Mouse (Mus musculus) left cerebral cortex, postnatal 25 days (tissue): ENCODE results near the gene Dgcr2. TPM values are rescaled to one million over a fixed set of nuclear protein-coding genes. Genes with fewer than 3 reads are reported as not detected.
A peak's percentile ranks its signal among the peaks of the same experiment; 100 is the strongest.

Experiments used
- DNase-seq, 2 experiments: peaks; one replicate each; pipeline ENCODE4 v3.0.0; 2022; ENCODE audit warnings: low spot score in 2 of 2, mixed read lengths in 1 of 2
- intact Hi-C: fragments of 180-260 bp; cut with DNase I; formaldehyde crosslinking; loops from one replicate; pipeline ENCODE4 v1.15.1; 2025
- total RNA-seq, 2 experiments: library from RNA; stranded (reverse); gene quantifications; 2 replicates each; pipeline ENCODE4 v1.2.3; 2021

The Dgcr2 gene
- total RNA-seq, 2 experiments from 2014 or later, result 98.0 to 102 TPM

DNA sequence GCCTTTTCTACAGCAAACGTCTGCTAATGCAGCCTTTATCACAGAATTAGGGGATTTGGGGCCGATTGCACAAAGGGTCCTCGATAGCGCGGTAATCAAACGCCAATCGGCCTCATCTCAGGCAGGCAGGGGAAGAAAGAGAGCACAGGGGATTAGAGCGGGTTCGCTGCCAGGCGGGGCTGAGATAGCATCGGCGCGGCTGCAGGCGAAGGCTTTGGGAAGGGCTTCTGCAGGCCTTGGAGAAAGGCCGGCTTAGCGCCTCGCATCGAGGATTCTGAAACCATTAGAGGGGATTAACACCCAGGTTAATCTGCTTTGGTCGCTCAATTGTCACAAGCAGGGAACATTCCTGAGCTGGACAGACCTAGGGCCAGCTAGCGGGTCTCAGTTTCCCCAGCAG is 22.2 kb upstream of the Dgcr2 start:
- intact Hi-C loops, result loop anchor here (10.0 kb wide), 1 partner anchor 314 kb away; the partner anchor contains the start of gene Zdhhc8

DNA sequence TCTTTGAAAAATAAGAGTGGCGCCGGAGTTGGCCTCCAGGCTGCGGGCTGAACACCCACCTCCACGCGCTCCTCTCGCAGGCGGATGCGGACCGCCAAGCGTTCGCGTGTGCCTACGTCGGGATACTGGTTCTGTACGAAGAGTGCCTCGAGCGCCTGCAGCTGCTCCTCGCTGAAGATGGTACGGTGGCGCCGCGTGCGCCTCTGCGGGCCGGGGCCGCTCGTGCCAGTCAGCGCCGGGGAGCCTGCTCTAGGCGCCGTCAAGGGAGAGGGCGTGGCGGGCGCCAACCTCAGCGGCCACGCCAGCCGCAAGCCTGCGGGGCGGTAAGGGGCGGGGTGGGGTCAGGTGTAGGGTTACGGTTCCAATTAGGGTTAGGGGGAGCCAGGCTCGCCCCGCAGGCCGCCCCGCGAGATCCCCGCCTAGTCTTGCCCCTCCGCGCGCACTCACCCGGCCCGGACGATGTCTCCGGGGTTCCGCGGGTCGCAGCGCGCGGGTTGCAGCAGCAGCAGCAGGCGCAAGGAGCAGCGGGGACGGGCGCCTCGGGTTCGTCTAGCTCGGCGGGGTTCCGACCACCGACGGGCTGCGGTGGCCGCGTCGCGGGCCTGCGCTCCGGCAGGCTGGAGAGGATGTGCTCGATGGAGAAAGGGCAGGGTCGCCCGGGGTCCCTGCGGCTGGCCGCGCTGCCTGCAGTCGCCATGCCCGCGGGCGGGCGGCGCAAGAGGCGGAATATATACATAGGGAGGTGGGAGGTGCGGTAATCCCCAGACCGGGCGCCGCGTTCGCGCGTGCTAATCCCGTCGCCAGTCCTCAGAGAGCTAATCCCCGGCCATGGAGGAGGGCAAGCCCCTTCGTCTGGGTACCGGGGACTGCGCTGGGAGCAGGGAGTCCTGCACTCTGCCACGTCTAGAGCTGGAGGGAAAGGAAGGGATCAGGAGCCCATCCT is 16.2 kb upstream of the Dgcr2 start, which contains the start of gene Gsc2:
Gene Gsc2 (minus strand): TSS at position 753 of the 943 bp plus-strand sequence.
- intact Hi-C loops, result loop anchor here (5.0 kb wide), 2 partner anchors 73 to 133 kb away; no protein-coding TSS in a partner anchor
- no peak for DNase-seq

More for the DNA sequence above, 22.2 kb upstream of the Dgcr2 start:
- no peak for DNase-seq

DNA sequence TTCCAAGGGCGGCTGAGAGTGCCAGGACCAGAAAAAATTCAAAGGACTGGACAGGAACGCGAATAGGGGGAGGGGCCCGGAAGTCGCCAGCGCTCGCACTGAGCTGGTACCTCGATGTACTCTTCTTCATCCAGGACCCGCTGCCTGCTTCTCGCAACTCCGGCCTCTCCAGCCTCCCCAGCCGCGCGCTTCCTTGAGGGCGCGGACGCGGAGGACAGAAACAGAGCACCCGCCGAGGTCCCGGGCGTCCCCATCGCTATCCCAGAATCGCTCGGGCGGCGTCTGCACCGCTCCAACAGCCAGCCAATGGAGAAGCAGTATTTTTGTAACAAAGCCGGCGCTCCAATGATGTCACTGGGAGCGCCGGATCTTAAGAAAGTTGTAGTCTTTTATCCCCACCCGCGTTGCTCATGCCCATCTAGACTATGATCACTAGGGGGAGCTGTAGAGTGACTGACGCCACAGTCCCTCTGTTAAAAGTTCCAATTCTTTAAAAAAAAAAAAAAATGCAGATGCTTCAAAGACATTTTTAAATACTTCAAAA is 12.8 kb upstream of the Dgcr2 start, which contains the start of gene Ess2:
Gene Ess2 (minus strand): TSS at position 297 of the 544 bp plus-strand sequence.
- intact Hi-C loops, result loop anchor here (5.0 kb wide), 2 partner anchors 76 to 136 kb away; no protein-coding TSS in a partner anchor
- DNase-seq, result peak; percentile 95 to 98

DNA sequence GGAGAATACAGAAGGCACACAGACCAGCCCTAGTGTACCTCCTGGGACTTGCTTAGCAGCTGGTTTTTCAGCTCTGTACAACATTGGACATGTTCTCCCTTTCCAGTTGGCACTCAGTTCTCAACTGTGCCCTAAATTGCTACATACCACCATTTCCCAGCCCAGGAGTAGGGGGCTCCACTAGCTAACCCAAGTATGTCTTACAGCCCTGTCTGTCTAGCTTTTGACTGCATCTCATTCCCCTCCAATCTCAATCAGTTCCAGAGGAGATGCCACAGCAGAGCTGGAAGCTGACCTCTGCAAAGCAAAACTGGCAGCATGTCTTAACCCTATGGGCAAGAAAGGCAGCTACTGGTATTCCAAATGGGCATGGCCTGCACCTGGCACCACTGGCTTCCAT is 2.3 kb downstream of the Dgcr2 start:
- DNase-seq, result no peak
- intact Hi-C loops, result no loop called here

DNA sequence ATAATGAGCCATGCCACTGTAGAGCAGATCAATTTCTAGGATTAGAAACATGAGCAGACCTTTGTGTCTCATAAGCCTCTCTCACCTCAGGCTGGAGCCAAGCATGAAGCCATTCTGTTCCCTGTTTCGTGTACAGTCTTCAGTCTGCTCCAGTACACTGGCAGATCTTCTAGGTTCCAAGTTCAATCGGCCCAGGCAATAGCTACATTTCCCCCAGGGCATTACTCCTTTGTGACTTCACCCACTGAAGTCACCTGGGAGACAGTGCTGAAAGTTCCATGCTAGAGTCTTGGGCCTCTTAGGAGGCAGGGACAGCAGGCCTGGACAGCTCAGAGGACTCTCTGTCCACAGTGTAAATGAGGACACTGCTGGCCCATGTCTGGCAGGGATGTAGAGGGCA is 4.4 kb downstream of the Dgcr2 start, which contains the start of gene Tssk1:
Gene Tssk1 (plus strand): TSS at position 301 of the 400 bp plus-strand sequence.
- intact Hi-C loops, result no loop called here
- DNase-seq, result no peak

DNA sequence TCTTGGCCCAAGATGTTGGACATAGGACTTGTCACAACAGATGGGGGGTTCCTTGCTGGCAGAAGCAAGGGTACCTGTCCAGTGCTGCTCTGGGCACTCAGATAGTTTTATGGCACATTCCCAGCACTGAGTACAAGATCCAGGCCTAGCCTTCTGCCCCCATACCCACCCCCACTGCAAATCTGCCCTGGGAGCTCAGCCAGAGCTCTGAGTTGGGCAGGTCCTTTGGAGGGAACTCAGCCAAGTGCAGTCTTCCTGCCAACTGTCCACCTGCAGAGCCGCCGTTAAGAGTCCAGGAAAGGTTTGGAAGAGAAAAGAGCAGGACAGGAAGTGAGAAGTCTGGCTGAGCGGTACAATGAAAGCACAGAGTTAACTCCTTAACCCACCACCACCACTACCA is 5.8 kb downstream of the Dgcr2 start:
- DNase-seq, result no peak
- intact Hi-C loops, result no loop called here

DNA sequence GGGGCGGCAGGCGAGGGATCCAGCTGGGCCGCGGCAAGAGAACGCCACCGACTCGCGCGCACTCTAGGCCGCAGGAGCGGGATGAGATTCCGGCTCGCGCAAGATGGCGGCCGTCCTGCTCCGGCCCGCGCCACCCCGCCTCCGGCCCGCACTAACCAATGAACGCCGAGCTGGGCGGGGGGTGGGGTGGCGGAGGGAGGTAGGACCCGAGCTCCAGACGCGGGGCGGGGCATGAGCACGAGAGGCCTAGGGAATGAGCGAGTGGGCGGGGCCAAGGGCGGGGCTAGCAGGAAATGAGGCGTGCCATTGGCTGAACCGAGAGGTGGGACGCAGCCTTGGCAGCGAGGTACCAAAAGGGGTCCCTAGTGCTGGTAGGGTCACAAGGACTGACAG is 6.8 kb downstream of the Dgcr2 start, which contains the start of gene Gm20518:
Gene Gm20518 (minus strand): TSS at position 105 of the 393 bp plus-strand sequence.
- intact Hi-C loops, result no loop called here
- peak; percentile 98 to 99 for DNase-seq

DNA sequence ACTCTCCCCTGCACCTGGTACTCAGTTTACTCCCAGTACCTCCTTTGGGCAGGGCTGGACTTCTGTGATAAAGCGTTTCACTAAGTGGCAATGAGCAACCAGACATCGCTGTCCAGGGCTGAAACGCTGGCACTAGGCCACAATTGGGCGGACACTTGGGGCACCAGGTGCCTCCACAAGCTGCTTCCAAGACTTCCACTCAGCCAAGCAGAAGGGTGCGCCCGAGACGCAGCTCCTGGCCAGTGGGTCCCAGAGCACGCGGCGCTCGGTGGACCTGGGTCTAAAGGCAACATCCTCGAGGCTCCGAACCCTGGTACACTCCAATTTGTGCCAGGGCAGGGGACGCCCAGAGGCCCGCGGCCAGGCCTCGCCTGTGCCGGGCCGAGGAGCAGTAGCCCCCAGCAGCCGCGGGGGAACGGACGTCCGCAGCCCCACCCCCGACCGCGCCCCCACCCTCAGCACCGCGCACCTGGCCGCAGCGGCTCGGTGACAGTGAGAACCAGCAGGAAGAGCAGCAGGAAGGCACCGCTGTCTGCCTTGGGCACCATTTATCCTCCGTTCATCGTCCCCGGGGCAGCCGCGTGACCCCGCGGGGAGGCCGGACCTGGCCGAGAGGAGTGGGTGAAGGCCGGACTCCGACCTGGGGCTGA is 7.3 kb downstream of the Dgcr2 start:
- intact Hi-C loops, result no loop called here

DNA sequence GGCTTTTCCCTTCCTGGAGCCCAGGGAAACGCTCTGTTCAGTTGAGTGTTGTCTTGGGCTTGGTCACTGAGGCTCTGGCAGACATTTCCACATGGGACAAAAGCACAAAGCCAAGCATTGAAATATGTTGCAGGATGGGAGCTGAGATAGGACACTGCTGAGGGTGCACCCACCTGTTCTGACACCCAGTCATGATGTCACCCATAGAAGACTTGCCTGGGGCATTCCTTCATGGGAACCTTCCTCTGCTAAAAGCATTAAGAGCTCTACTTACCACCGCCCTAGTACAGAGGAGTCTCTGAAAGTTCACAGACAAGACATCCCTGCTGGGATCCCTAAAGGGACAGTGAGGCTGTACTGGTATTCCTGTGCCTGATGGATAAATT is 8.0 kb downstream of the Dgcr2 start:
- intact Hi-C loops, result no loop called here
- no peak for DNase-seq

More for the DNA sequence above, 7.3 kb downstream of the Dgcr2 start:
- peak; percentile 35 to 58 for DNase-seq

DNA sequence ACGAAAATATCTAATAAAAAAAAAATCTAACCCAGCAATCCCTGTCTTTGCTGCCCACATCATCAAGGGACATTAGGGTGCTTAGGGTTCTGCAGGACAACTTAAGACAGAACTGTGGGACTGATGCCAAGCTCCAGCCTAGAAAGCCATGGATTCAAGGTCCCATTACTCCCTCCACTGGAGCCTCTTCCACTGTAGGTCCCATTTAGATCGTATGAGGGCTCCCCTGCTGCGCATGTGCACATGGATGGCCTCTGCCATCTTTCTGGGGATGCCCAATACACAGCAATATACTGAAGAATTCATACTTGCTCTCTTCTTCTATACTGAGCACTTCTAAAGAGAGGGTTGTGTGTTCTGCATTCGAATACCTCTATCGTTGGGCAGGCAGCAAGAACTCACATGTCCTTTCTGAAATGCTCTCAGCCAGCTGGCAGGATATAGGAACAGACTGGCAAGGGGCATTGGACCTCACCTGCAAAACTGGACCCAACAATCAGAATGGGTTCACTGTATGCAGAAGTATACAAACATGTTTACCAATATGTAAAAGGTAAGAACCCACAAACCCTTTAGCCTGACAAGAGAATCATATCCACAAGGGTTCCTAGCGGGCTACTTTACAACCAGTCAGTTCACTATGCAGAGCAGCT is 8.5 kb downstream of the Dgcr2 start:
- intact Hi-C loops, result no loop called here
- no peak for DNase-seq

DNA sequence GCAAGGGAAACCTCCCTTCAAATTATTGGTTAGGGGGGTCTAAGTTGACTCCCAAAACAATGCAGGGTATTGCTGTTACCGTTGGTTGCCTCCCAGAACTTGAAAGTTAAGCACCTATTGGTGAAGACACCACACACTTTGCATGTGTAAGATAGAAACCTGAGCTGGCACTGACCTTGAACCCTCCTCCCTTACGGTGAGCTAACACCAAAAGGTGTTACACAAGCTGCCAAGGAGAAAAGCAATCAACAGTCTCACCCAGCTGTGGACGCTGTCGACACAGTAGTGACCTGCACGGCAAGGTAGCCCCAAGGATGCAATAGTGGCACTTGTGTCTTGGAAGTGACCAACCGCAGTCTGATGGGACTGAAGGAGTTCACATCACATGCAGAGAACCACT is 14.2 kb downstream of the Dgcr2 start:
- intact Hi-C loops, result no loop called here
- no peak for DNase-seq

DNA sequence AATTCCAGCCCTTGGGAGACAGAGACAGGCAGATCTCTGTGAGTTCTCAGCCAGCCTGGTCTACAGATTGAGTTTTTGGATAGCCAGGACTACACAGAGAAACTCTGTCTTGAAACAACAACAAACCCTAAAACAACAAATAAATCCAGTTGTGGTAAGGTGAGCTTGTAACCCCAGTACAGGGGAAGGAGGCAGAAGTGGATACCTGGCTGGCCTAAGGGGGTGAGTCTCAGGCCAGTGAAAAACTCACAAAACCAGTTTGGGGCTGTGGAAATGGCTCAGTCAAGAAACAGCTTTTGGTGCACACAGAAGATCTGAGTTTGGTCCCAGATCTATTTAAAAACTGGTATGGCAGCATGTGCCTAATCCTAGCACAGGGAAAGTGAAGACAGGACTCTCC is 16.2 kb downstream of the Dgcr2 start:
- DNase-seq, result no peak
- intact Hi-C loops, result no loop called here

DNA sequence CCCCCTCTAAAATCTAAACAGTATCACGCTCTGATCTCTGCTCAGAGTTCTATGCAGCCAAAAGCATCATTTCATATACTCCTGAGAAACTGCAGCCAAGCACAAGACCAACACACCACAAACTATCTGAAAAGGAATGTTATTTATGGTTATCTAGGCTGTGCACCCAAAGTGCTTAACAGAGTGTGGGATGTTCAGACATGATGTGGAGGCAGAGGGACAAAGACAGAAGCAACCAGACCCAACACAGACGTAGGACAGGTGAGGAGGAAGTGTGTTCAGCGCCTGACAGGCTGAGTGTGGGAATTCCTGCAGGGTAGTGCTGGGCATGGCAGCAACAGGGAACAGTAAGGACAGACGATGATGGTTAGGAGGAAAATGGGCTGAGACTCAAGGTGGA is 18.8 kb downstream of the Dgcr2 start:
- DNase-seq, result peak in 1 of 2 experiments; percentile 67
- intact Hi-C loops, result no loop called here

DNA sequence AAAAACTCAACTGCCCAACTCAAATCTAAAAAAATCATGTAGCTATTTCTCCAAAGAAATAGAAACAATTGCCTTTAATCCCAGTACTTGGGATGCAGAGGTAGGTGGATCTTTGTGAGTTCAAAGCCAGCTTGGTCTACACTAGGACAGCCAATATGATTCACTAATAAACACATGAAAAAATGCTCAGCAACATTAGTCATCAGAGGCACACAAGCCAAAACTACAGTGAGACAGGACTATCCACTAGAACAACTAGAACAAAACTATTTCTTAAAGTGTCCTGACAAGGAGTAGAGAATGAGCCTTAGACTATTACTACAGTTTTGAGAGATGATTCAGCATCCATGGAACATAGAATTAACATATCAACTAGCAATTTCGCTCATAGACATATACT is 22.3 kb downstream of the Dgcr2 start:
- intact Hi-C loops, result no loop called here
- DNase-seq, result no peak

DNA sequence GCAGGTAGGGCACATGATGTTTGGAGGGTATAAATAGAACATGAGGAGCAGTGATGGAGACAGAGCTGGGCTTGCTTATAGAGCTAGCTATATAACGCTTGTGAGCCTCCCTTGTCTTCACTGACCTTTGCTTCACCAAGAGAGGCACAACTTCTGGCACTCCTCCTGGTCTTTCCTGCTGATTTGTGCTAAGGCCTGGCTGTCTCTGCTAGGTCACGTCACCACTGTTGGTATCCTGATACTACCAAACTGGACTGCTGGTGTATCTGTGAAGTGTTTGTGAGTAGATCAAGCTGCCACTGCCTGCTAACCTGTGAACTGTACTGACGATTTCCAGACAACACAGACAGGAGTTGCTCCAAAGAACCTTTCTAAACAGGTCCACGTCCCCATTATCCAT is 23.2 kb downstream of the Dgcr2 start:
- intact Hi-C loops, result no loop called here
- no peak for DNase-seq

DNA sequence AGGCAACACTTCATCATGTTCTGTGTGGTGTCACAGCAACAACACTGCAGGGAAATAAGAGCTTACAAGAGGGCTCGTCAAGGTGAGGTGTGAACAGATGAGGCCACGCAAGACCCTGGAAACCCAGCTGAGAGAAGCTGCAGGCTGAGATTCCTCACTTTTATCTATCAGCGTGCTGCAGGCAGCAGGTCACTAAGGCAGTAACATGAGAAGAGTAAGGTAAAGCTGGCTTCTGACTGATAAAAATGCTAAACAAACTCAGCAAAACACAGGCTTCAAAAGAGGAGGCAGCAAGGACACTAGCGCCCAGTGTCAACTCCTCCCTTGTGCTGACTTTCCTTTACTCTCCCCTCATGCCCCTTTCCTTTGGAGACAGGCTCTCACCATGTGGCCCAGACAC is 25.4 kb downstream of the Dgcr2 start:
- no peak for DNase-seq
- intact Hi-C loops, result no loop called here

DNA sequence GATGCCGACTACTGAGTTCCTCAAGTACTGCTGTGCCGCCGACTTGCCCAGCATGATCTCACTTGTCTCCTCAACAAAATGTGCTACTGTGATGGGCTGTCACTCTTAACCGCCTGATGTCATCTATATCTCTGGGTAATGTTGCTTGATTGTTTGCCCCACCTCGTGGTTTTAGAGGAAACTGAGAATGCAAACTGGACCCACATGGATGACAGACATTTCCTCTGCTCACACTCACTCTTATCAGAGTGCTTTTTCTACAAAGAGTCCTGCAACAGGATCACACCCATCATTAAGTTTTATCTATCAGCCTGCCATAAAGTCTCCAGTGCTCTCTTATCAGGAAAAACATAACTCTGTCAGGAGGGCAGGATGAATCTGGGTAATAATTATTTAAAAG is 27.1 kb downstream of the Dgcr2 start:
- intact Hi-C loops, result no loop called here
- no peak for DNase-seq

DNA sequence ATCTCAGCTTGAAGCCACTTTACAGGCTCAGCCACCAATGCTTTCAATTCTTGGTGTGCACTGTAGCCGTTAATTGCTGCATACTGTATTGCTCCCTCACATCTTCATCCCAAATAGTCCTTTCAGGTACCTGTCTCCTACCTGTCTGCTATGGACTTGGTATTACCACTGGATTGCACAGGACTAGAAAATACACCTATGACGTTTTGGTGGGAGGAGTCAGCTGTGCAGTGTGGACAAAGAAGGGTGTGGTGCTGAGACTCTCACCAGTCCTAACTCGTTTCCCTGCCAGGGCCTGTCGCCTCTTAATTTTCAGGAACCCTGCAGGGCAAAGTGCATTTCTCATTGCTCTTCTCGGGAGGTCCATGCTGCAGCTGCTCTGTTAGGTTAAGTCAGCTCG is 32.6 kb downstream of the Dgcr2 start:
- DNase-seq, result no peak
- intact Hi-C loops, result no loop called here

DNA sequence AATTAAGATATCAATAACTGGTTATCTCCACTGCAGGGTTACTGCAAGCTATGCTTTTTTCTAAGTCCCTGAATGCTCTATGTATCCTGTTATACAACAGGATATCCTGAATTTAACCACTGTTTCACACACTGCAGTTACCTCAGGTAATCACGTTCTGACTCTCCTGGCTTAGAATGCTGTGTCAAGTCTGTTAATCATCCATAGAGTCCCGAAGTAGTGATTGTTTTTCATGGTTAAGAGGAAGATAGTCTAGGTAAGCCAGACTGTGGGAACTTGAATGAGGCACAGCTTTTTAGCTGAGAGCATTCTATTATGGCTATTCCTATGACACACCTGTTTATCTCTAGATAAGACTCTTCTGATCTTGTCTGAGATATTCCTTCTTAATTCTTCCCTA is 33.1 kb downstream of the Dgcr2 start:
- intact Hi-C loops, result no loop called here
- no peak for DNase-seq

DNA sequence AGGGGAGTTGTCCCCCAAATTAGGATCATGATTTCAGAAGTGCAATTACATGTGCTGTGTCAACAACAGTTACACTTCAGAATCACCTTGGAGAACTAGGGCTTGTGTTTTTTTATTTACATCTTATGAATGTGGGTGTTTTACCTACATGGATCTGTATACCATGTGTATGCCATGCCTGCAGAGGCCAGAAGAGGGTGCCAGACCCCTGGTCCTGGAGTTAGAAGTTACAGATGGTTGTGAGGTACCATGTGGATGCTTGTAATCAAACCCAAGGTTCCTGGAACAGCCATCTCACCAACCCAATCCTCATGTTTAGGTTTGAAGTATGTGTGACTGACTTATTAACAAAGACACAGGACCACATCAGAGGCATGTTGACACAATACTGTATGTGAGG is 39.8 kb downstream of the Dgcr2 start:
- no peak for DNase-seq
- intact Hi-C loops, result no loop called here
